Mouse (Mus musculus) C2C12 (cell line): ENCODE measurements around the gene Cobll1. TPM values are rescaled to one million over a fixed set of nuclear protein-coding genes. Genes with fewer than 3 reads are reported as not detected.

Experiments
- H3K27me3 ChIP-seq: one replicate; pipeline ENCODE4 v1.6.1; 2011; ENCODE audit not compliant: control insufficient read depth, insufficient read depth, insufficient read length
- H3K36me3 ChIP-seq: one replicate; pipeline ENCODE4 v1.6.1; 2011; ENCODE audit not compliant: control insufficient read depth, insufficient read depth
- H3K4me3 ChIP-seq: one replicate; pipeline ENCODE4 v1.5.1; 2011; ENCODE audit warnings: mild to moderate bottlenecking, control low read depth; ENCODE audit not compliant: poor library complexity, insufficient read depth, severe bottlenecking
- H3K79me2 ChIP-seq: one replicate; pipeline ENCODE4 v1.6.1; 2011; ENCODE audit not compliant: control insufficient read depth, insufficient read depth
- H3K79me3 ChIP-seq: one replicate; pipeline ENCODE4 v1.6.1; 2011; ENCODE audit warnings: low read depth, control low read depth
- H3ac ChIP-seq: one replicate; pipeline ENCODE3; 2011; ENCODE audit warnings: low read depth; ENCODE audit not compliant: control insufficient read depth, insufficient read length
- CEBPB ChIP-seq: IDR thresholded peaks from one replicate; pipeline ENCODE4 v1.6.1; 2011; ENCODE audit warnings: low read depth, mild to moderate bottlenecking, control low read depth, moderate library complexity
- CTCF ChIP-seq: IDR thresholded peaks from one replicate; pipeline ENCODE4 v1.5.1; 2011; ENCODE audit not compliant: control insufficient read depth, insufficient read depth, insufficient read length
- FOSL1 ChIP-seq: IDR thresholded peaks from one replicate; pipeline ENCODE4 v1.8.0; 2011; ENCODE audit warnings: mild to moderate bottlenecking, low read length; ENCODE audit not compliant: poor library complexity, insufficient read depth, severe bottlenecking
- MAX ChIP-seq: IDR thresholded peaks from one replicate; pipeline ENCODE4 v1.6.1; 2011; ENCODE audit warnings: mild to moderate bottlenecking, control low read depth
- MYOD1 ChIP-seq: IDR thresholded peaks from one replicate; pipeline ENCODE4 v1.6.1; 2011; ENCODE audit warnings: low read depth; ENCODE audit not compliant: control insufficient read depth, insufficient read length
- MYOG ChIP-seq: IDR thresholded peaks from one replicate; pipeline ENCODE4 v1.6.1; 2011; ENCODE audit not compliant: control insufficient read depth, insufficient read length; ENCODE audit errors: extremely low read depth
- USF1 ChIP-seq: IDR thresholded peaks from one replicate; pipeline ENCODE4 v1.6.1; 2011; ENCODE audit warnings: low read depth, mild to moderate bottlenecking, control low read depth, moderate library complexity
- polyA plus RNA-seq: library from polyadenylated mRNA; unstranded; fragments of >200 nt; fragmentation: generic; extraction: Trizol; gene quantifications from one replicate; pipeline ENCODE4 v1.2.1, GENCODE M21; 2012; ENCODE audit warnings: missing spikeins

Cobll1 gene
- polyA plus RNA-seq, 1 experiment, result 16.3 TPM

- H3K4me3 ChIP-seq, result no peak overlapping the region
- TF ChIP-seq USF1 (no peak), MYOD1 (no peak), MYOG (no peak)
- H3ac ChIP-seq, result no peak overlapping the region
- no peaks in the 10 kb centered on the region for H3K79me3 ChIP-seq
- no peaks in the 10 kb centered on the region for H3K27me3 ChIP-seq
- H3K36me3 ChIP-seq, result peaks cover 79% of the 10 kb centered on the region
- no peaks in the 10 kb centered on the region for H3K79me2 ChIP-seq
Observed at GRCm38 (mm10) chr2:65103801-65104200, 135.4 kb downstream of the Cobll1 start.

GRCm38 (mm10) chr2:65101388-65101787 lies 137.8 kb downstream of the Cobll1 start:
- Histone ChIP-seq H3K36me3 (peaks cover 87% of the 10 kb centered on the region), H3ac (no peak overlapping the region), H3K79me3 (no peaks in the 10 kb centered on the region), H3K4me3 (no peak overlapping the region), H3K79me2 (no peaks in the 10 kb centered on the region), H3K27me3 (no peaks in the 10 kb centered on the region)
- TF ChIP-seq MAX (no peak), CEBPB (no peak)

- H3K79me3 ChIP-seq, result no peaks in the 10 kb centered on the region
- H3K36me3 ChIP-seq, result peaks cover 86% of the 10 kb centered on the region
- no peak overlapping the region for H3ac ChIP-seq
- no peak for TF ChIP-seq MYOG
- no peak for TF ChIP-seq CTCF
- no peak for TF ChIP-seq FOSL1
- TF ChIP-seq MYOD1, result no peak
- no peak for TF ChIP-seq CEBPB
- TF ChIP-seq USF1, result no peak
- no peak for TF ChIP-seq MAX
- no peaks in the 10 kb centered on the region for H3K27me3 ChIP-seq
- no peak overlapping the region for H3K4me3 ChIP-seq
- H3K79me2 ChIP-seq, result no peaks in the 10 kb centered on the region
Observed at GRCm38 (mm10) chr2:65100001-65100400, 139.2 kb downstream of the Cobll1 start.

GRCm38 (mm10) chr2:65095571-65095970 lies 143.6 kb downstream of the Cobll1 start:
- no peak overlapping the region for H3K4me3 ChIP-seq
- H3ac ChIP-seq, result no peak overlapping the region
- H3K36me3 ChIP-seq, result peaks cover 75% of the 10 kb centered on the region

GRCm38 (mm10) chr2:65093990-65094389 lies 145.2 kb downstream of the Cobll1 start:
- H3K79me2 ChIP-seq, result no peaks in the 10 kb centered on the region
- H3K79me3 ChIP-seq, result no peaks in the 10 kb centered on the region
- TF ChIP-seq MAX (no peak), CTCF (no peak), CEBPB (no peak), MYOD1 (no peak), MYOG (no peak), USF1 (no peak), FOSL1 (no peak)
- H3K4me3 ChIP-seq, result no peak overlapping the region
- H3K27me3 ChIP-seq, result no peaks in the 10 kb centered on the region
- no peak overlapping the region for H3ac ChIP-seq
- H3K36me3 ChIP-seq, result peaks cover 78% of the 10 kb centered on the region

More at GRCm38 (mm10) chr2:65095571-65095970, 143.6 kb downstream of the Cobll1 start:
- Histone ChIP-seq H3K79me3 (no peaks in the 10 kb centered on the region), H3K27me3 (no peaks in the 10 kb centered on the region), H3K79me2 (no peaks in the 10 kb centered on the region)
- TF ChIP-seq CEBPB, result no peak
- no peak for TF ChIP-seq MAX
- TF ChIP-seq CTCF, result no peak
- TF ChIP-seq MYOD1, result no peak
- no peak for TF ChIP-seq FOSL1
- no peak for TF ChIP-seq USF1
- TF ChIP-seq MYOG, result no peak

GRCm38 (mm10) chr2:65090986-65091385 lies 148.2 kb downstream of the Cobll1 start:
- Histone ChIP-seq H3K79me2 (no peaks in the 10 kb centered on the region), H3ac (no peak overlapping the region), H3K36me3 (peaks cover 63% of the 10 kb centered on the region), H3K4me3 (no peak overlapping the region), H3K27me3 (no peaks in the 10 kb centered on the region), H3K79me3 (no peaks in the 10 kb centered on the region)
- TF ChIP-seq USF1 (no peak), MYOD1 (no peak), MYOG (no peak), CEBPB (no peak), MAX (no peak), FOSL1 (no peak), CTCF (no peak)
